17 mouse cellular contexts compared by ENCODE assay signal in the genomic region with DNA sequence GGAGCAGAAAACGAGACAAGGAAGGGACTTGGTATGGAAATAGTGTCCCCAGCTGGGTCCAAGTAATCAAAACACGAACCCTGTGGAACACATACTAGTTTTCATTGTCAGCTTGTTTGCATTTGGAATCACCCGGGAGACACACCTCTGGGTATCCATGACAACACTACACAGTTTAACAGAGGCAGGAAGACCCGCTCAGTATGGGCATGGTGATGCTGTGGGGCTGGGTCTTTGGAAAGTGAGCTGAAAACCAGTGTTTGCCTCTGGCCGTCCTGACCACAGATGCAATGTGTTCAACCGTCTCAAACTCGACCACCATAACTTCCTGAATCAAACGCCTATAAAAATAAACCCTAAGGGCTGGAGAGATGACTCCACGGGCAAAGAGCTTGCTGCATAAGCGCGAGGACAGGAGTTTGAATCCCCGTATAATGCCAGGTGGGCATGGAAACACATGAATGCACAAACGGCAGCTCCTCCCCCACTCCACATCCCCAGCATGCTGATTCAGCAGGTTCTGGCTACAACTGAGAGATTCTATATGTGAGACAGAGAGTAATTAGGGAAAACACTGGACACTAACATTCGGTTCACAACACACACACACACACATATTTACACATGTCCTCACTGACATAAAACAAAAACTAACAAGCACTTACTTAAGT. TPM values are rescaled to one million over a fixed set of nuclear protein-coding genes. Genes with fewer than 3 reads are reported as not detected.
DNase-seq lines count a peak whose midpoint lies in the region; ATAC-seq and TF ChIP-seq lines count a peak whose summit lies in the region.
"Had no signal": no experiment of that assay in that cellular context is flagged by ENCODE, and none has a peak within 500 bp of the region (broad histone marks: within the 10 kb centered on the region; RNA-seq: fewer than 3 reads in every experiment).

No protein-coding gene starts in this region.

- no peak for TF ChIP-seq EP300 in liver, postnatal 0 days (IDR thresholded peaks at IDR 0.05; ENCODE audit: low read depth)

- H3K9ac ChIP-seq in forebrain, postnatal 0 days = no peak overlapping the region
- no peak overlapping the region for H3K9ac ChIP-seq in forebrain, embryonic 11.5 days (ENCODE audit: low read length)
- no peak overlapping the region for H3K9ac ChIP-seq in liver, embryonic 12.5 days
- H3K9ac ChIP-seq in liver, postnatal 0 days (replicated peaks) = no peak overlapping the region
- no peak overlapping the region for H3K9ac ChIP-seq in neural tube, embryonic 15.5 days (replicated peaks)
- H3K9ac ChIP-seq in midbrain, embryonic 14.5 days (replicated peaks; ENCODE audit: low read length) = no peak overlapping the region
- H3K9ac ChIP-seq in midbrain, embryonic 13.5 days (replicated peaks) = no peak overlapping the region
- H3K9ac ChIP-seq: forebrain, embryonic 13.5 days had no signal

- TF ChIP-seq CTCF in forebrain, postnatal 0 days (IDR thresholded peaks at IDR 0.05; ENCODE audit: low read depth) = no peak
- no peak for TF ChIP-seq CTCF in liver, postnatal 0 days (IDR thresholded peaks at IDR 0.05; ENCODE audit: low read depth)

- H3K4me1 ChIP-seq in forebrain, postnatal 0 days (ENCODE audit: insufficient read depth) = peaks cover 3% of the 10 kb centered on the region; the same call in 1 of the 2 replicates
- 0 out of 2 replicates have a peak, but pooled peaks cover 6% of the 10 kb centered on the region for H3K4me1 ChIP-seq in forebrain, embryonic 11.5 days (replicated peaks; ENCODE audit: control insufficient read depth, insufficient read depth, low read length)
- H3K4me1 ChIP-seq in liver, embryonic 12.5 days = peaks cover 8% of the 10 kb centered on the region
- peaks cover 5% of the 10 kb centered on the region for H3K4me1 ChIP-seq in liver, postnatal 0 days (ENCODE audit: insufficient read depth)
- H3K4me1 ChIP-seq in neural tube, embryonic 15.5 days = peaks cover 8% of the 10 kb centered on the region
- H3K4me1 ChIP-seq in midbrain, embryonic 14.5 days (ENCODE audit: control insufficient read depth, insufficient read depth, low read length) = peaks cover 7% of the 10 kb centered on the region
- peaks cover 8% of the 10 kb centered on the region for H3K4me1 ChIP-seq in midbrain, embryonic 13.5 days (replicated peaks)

- no peak overlapping the region for H3K27ac ChIP-seq in forebrain, postnatal 0 days (ENCODE audit: low read depth, low read length)
- no peak overlapping the region for H3K27ac ChIP-seq in forebrain, embryonic 11.5 days (ENCODE audit: low read depth, low read length)
- H3K27ac ChIP-seq in liver, embryonic 12.5 days = no peak overlapping the region
- no peak overlapping the region for H3K27ac ChIP-seq in liver, postnatal 0 days (ENCODE audit: low read depth)
- H3K27ac ChIP-seq in neural tube, embryonic 15.5 days (replicated peaks) = no peak overlapping the region
- H3K27ac ChIP-seq in midbrain, embryonic 14.5 days (replicated peaks; ENCODE audit: low read depth, low read length) = no peak overlapping the region
- no peak overlapping the region for H3K27ac ChIP-seq in midbrain, embryonic 13.5 days
- H3K27ac ChIP-seq: forebrain, embryonic 13.5 days had no signal

- WGBS in forebrain, postnatal 0 days = 75% methylated on average over 14 of the region's 14 CpGs
- WGBS in forebrain, embryonic 11.5 days = 79% methylated on average over 14 of the region's 14 CpGs
- WGBS in liver, embryonic 12.5 days (ENCODE audit: insufficient replicate concordance) = 52% methylated on average over 14 of the region's 14 CpGs
- WGBS in liver, postnatal 0 days (ENCODE audit: insufficient replicate concordance) = 49% methylated on average over 14 of the region's 14 CpGs
- WGBS in neural tube, embryonic 15.5 days = 60% methylated on average over 14 of the region's 14 CpGs
- WGBS in midbrain, embryonic 14.5 days = 75% methylated on average over 14 of the region's 14 CpGs
- 74% methylated on average over 14 of the region's 14 CpGs for WGBS in midbrain, embryonic 13.5 days

- H3K27me3 ChIP-seq in forebrain, postnatal 0 days (ENCODE audit: insufficient read depth, low read length) = 0 out of 2 replicates have a peak, but pooled peaks cover 3% of the 10 kb centered on the region
- H3K27me3 ChIP-seq in forebrain, embryonic 11.5 days (ENCODE audit: control insufficient read depth, insufficient read depth, low read length) = peaks cover 2% of the 10 kb centered on the region; the same call in 1 of the 2 replicates
- H3K27me3 ChIP-seq in liver, embryonic 12.5 days (replicated peaks) = peaks cover 15% of the 10 kb centered on the region
- no peaks in the 10 kb centered on the region for H3K27me3 ChIP-seq in liver, postnatal 0 days (ENCODE audit: insufficient read depth, low read length)
- no peaks in the 10 kb centered on the region for H3K27me3 ChIP-seq in neural tube, embryonic 15.5 days (replicated peaks)
- no peaks in the 10 kb centered on the region for H3K27me3 ChIP-seq in midbrain, embryonic 14.5 days (ENCODE audit: control insufficient read depth, insufficient read depth, low read length)
- H3K27me3 ChIP-seq in midbrain, embryonic 13.5 days = no peaks in the 10 kb centered on the region

- 0 out of 2 replicates have a peak, but pooled peaks have one; percentile 27 for ATAC-seq in forebrain, postnatal 0 days
- no peak for ATAC-seq in forebrain, embryonic 11.5 days (replicated peaks; ENCODE audit: low FRiP score)
- ATAC-seq in liver, embryonic 12.5 days = no peak
- ATAC-seq in liver, postnatal 0 days = no peak
- peak; percentile 59 for ATAC-seq in common myeloid progenitor, adult 5-6 weeks (replicated peaks; ENCODE audit: low read depth, poor library complexity, severe bottlenecking)
- ATAC-seq in neural tube, embryonic 15.5 days (ENCODE audit: low FRiP score) = peak; percentile 50; the same call in 1 of the 2 replicates
- no peak for ATAC-seq in midbrain, embryonic 14.5 days (ENCODE audit: low FRiP score, low TSS enrichment)
- ATAC-seq in midbrain, embryonic 13.5 days = no peak
- ATAC-seq: forebrain, embryonic 13.5 days had no signal

- DNase-seq in forebrain, postnatal 0 days = no peak
- no peak for DNase-seq in forebrain, embryonic 11.5 days (ENCODE audit: low spot score)
- no peak for DNase-seq in liver, postnatal 0 days
- no peak for DNase-seq in midbrain, embryonic 14.5 days
- DNase-seq: heart, adult 11 months; thymus, adult 18-20 months had no signal

- no peaks in the 10 kb centered on the region for H3K36me3 ChIP-seq in forebrain, postnatal 0 days (ENCODE audit: insufficient read depth)
- no peaks in the 10 kb centered on the region for H3K36me3 ChIP-seq in forebrain, embryonic 11.5 days (ENCODE audit: control insufficient read depth, insufficient read depth, low read length)
- no peaks in the 10 kb centered on the region for H3K36me3 ChIP-seq in liver, embryonic 12.5 days
- no peaks in the 10 kb centered on the region for H3K36me3 ChIP-seq in liver, postnatal 0 days (replicated peaks; ENCODE audit: insufficient read depth, low read length)
- no peaks in the 10 kb centered on the region for H3K36me3 ChIP-seq in neural tube, embryonic 15.5 days
- no peaks in the 10 kb centered on the region for H3K36me3 ChIP-seq in midbrain, embryonic 14.5 days (ENCODE audit: control insufficient read depth, insufficient read depth, low read length)
- no peaks in the 10 kb centered on the region for H3K36me3 ChIP-seq in midbrain, embryonic 13.5 days

- no peak overlapping the region for H3K4me2 ChIP-seq in forebrain, postnatal 0 days (ENCODE audit: low read depth)
- H3K4me2 ChIP-seq in forebrain, embryonic 11.5 days (ENCODE audit: low read depth, low read length, severe bottlenecking) = no peak overlapping the region
- H3K4me2 ChIP-seq in liver, embryonic 12.5 days = peak overlapping the region; percentile 34; the same call in 1 of the 2 replicates
- H3K4me2 ChIP-seq in liver, postnatal 0 days (ENCODE audit: low read depth, low read length) = no peak overlapping the region
- peak overlapping the region; percentile 38; the same call in 1 of the 2 replicates for H3K4me2 ChIP-seq in neural tube, embryonic 15.5 days
- no peak overlapping the region for H3K4me2 ChIP-seq in midbrain, embryonic 14.5 days (ENCODE audit: low read length)
- H3K4me2 ChIP-seq in midbrain, embryonic 13.5 days (replicated peaks) = no peak overlapping the region
- H3K4me2 ChIP-seq: forebrain, embryonic 13.5 days; midbrain, embryonic 11.5 days had no signal

- H3K9me3 ChIP-seq in forebrain, postnatal 0 days (ENCODE audit: low read length) = no peaks in the 10 kb centered on the region
- H3K9me3 ChIP-seq in forebrain, embryonic 11.5 days (ENCODE audit: control insufficient read depth, low read length) = no peaks in the 10 kb centered on the region
- H3K9me3 ChIP-seq in liver, embryonic 12.5 days (replicated peaks) = no peaks in the 10 kb centered on the region
- no peaks in the 10 kb centered on the region for H3K9me3 ChIP-seq in liver, postnatal 0 days (ENCODE audit: low read length)
- no peaks in the 10 kb centered on the region for H3K9me3 ChIP-seq in neural tube, embryonic 15.5 days (replicated peaks)
- no peaks in the 10 kb centered on the region for H3K9me3 ChIP-seq in midbrain, embryonic 14.5 days (ENCODE audit: control insufficient read depth, low read length)
- no peaks in the 10 kb centered on the region for H3K9me3 ChIP-seq in midbrain, embryonic 13.5 days
- H3K9me3 ChIP-seq: forebrain, embryonic 13.5 days had no signal

- no peak overlapping the region for H3K4me3 ChIP-seq in forebrain, postnatal 0 days (ENCODE audit: low read depth, low read length)
- no peak overlapping the region for H3K4me3 ChIP-seq in forebrain, embryonic 11.5 days (ENCODE audit: low read depth, low read length)
- no peak overlapping the region for H3K4me3 ChIP-seq in liver, embryonic 12.5 days
- H3K4me3 ChIP-seq in liver, postnatal 0 days (ENCODE audit: low read depth, low read length) = no peak overlapping the region
- H3K4me3 ChIP-seq in neural tube, embryonic 15.5 days (replicated peaks) = no peak overlapping the region
- H3K4me3 ChIP-seq in midbrain, embryonic 14.5 days (replicated peaks; ENCODE audit: low read depth, low read length) = no peak overlapping the region
- no peak overlapping the region for H3K4me3 ChIP-seq in midbrain, embryonic 13.5 days (replicated peaks)
- H3K4me3 ChIP-seq: forebrain, embryonic 13.5 days had no signal

RNA-seq across cellular contexts. Expression of a gene that starts 5.5 kb away (rescaled TPM):
- total RNA-seq in forebrain, postnatal 0 days (2014; rRNA removed) = 45.1 and 62.6 TPM in 2 replicates
- 94.0 and 97.3 TPM in 2 replicates for polyA plus RNA-seq in forebrain, postnatal 0 days (2015; fragmentation: Nextera tagmentation; extraction: Ambion mirVana)
- polyA plus RNA-seq in forebrain, embryonic 11.5 days (2014; fragmentation: Nextera tagmentation; extraction: Ambion mirVana) = 69.4 and 71.9 TPM in 2 replicates
- polyA plus RNA-seq in liver, embryonic 12.5 days (2016; fragmentation: Nextera tagmentation; extraction: Ambion mirVana) = 41.9 and 42.9 TPM in 2 replicates
- polyA plus RNA-seq in liver, postnatal 0 days (2015; fragmentation: Nextera tagmentation; extraction: Ambion mirVana) = 32.8 and 34.6 TPM in 2 replicates
- total RNA-seq in common myeloid progenitor, adult 5-6 weeks (2017) = 35.8 and 36.3 TPM in 2 replicates
- 75.4 and 77.4 TPM in 2 replicates for polyA plus RNA-seq in neural tube, embryonic 15.5 days (2015; fragmentation: Nextera tagmentation; extraction: Ambion mirVana)
- 75.1 and 84.3 TPM in 2 replicates for polyA plus RNA-seq in midbrain, embryonic 14.5 days (2014; fragmentation: Nextera tagmentation; extraction: Ambion mirVana)
- 77.1 and 83.8 TPM in 2 replicates for polyA plus RNA-seq in midbrain, embryonic 13.5 days (2015; fragmentation: Nextera tagmentation; extraction: Ambion mirVana)

RNA-seq across cellular contexts. Expression of a gene that starts 19.4 kb away (rescaled TPM):
- total RNA-seq in forebrain, postnatal 0 days (2014; rRNA removed) = 40.9 and 44.7 TPM in 2 replicates
- 27.7 and 29.2 TPM in 2 replicates for polyA plus RNA-seq in forebrain, postnatal 0 days (2015; fragmentation: Nextera tagmentation; extraction: Ambion mirVana)
- 65.8 and 75.0 TPM in 2 replicates for polyA plus RNA-seq in forebrain, embryonic 11.5 days (2014; fragmentation: Nextera tagmentation; extraction: Ambion mirVana)
- 43.6 and 44.8 TPM in 2 replicates for polyA plus RNA-seq in liver, embryonic 12.5 days (2016; fragmentation: Nextera tagmentation; extraction: Ambion mirVana)
- 12.5 and 12.8 TPM in 2 replicates for polyA plus RNA-seq in liver, postnatal 0 days (2015; fragmentation: Nextera tagmentation; extraction: Ambion mirVana)
- total RNA-seq in common myeloid progenitor, adult 5-6 weeks (2017) = 13.7 and 22.0 TPM in 2 replicates
- 25.7 and 30.2 TPM in 2 replicates for polyA plus RNA-seq in neural tube, embryonic 15.5 days (2015; fragmentation: Nextera tagmentation; extraction: Ambion mirVana)
- polyA plus RNA-seq in midbrain, embryonic 14.5 days (2014; fragmentation: Nextera tagmentation; extraction: Ambion mirVana) = 30.0 and 30.8 TPM in 2 replicates
- polyA plus RNA-seq in midbrain, embryonic 13.5 days (2015; fragmentation: Nextera tagmentation; extraction: Ambion mirVana) = 38.5 and 43.4 TPM in 2 replicates

RNA-seq across cellular contexts. Expression of a gene that starts 22.6 kb away (rescaled TPM):
- 1.8 TPM in 2 replicates for total RNA-seq in forebrain, postnatal 0 days (2014; rRNA removed)
- 0.52 and 0.88 TPM in 2 replicates for polyA plus RNA-seq in forebrain, postnatal 0 days (2015; fragmentation: Nextera tagmentation; extraction: Ambion mirVana)
- polyA plus RNA-seq in forebrain, embryonic 11.5 days (2014; fragmentation: Nextera tagmentation; extraction: Ambion mirVana) = 0.31 and 0.64 TPM in 2 replicates
- 0.04 TPM in 1 of 2 replicates, not detected in the other for polyA plus RNA-seq in liver, embryonic 12.5 days (2016; fragmentation: Nextera tagmentation; extraction: Ambion mirVana)
- not detected in 2 replicates for polyA plus RNA-seq in liver, postnatal 0 days (2015; fragmentation: Nextera tagmentation; extraction: Ambion mirVana)
- total RNA-seq in common myeloid progenitor, adult 5-6 weeks (2017) = not detected in 2 replicates
- polyA plus RNA-seq in neural tube, embryonic 15.5 days (2015; fragmentation: Nextera tagmentation; extraction: Ambion mirVana) = 0.19 and 0.33 TPM in 2 replicates
- polyA plus RNA-seq in midbrain, embryonic 14.5 days (2014; fragmentation: Nextera tagmentation; extraction: Ambion mirVana) = 0.29 and 0.31 TPM in 2 replicates
- polyA plus RNA-seq in midbrain, embryonic 13.5 days (2015; fragmentation: Nextera tagmentation; extraction: Ambion mirVana) = 0.19 and 0.36 TPM in 2 replicates
- total RNA-seq: liver, adult 2 months had no signal
- polyA plus RNA-seq: lung, postnatal 0 days; spleen, adult 2 months had no signal

RNA-seq across cellular contexts. Expression of a gene that starts 41.1 kb away (rescaled TPM):
- 9.8 and 16.5 TPM in 2 replicates for total RNA-seq in forebrain, postnatal 0 days (2014; rRNA removed)
- polyA plus RNA-seq in forebrain, postnatal 0 days (2015; fragmentation: Nextera tagmentation; extraction: Ambion mirVana) = 0.18 and 0.23 TPM in 2 replicates
- polyA plus RNA-seq in forebrain, embryonic 11.5 days (2014; fragmentation: Nextera tagmentation; extraction: Ambion mirVana) = not detected in 2 replicates
- polyA plus RNA-seq in liver, embryonic 12.5 days (2016; fragmentation: Nextera tagmentation; extraction: Ambion mirVana) = not detected in 2 replicates
- polyA plus RNA-seq in liver, postnatal 0 days (2015; fragmentation: Nextera tagmentation; extraction: Ambion mirVana) = not detected in 2 replicates
- not detected in 2 replicates for total RNA-seq in common myeloid progenitor, adult 5-6 weeks (2017)
- polyA plus RNA-seq in neural tube, embryonic 15.5 days (2015; fragmentation: Nextera tagmentation; extraction: Ambion mirVana) = 0.23 and 0.31 TPM in 2 replicates
- polyA plus RNA-seq in midbrain, embryonic 14.5 days (2014; fragmentation: Nextera tagmentation; extraction: Ambion mirVana) = 0.13 TPM in 1 of 2 replicates, not detected in the other
- 0.05 and 0.06 TPM in 2 replicates for polyA plus RNA-seq in midbrain, embryonic 13.5 days (2015; fragmentation: Nextera tagmentation; extraction: Ambion mirVana)
- polyA plus RNA-seq: forebrain, embryonic 13.5 days; heart, embryonic 14.5 days; intestine, embryonic 14.5 days; lung, postnatal 0 days had no signal

Comparison
In these comparisons a context has a peak if more than half of its experiments do, and no peak if none do; other contexts are left out.
1. ATAC-seq: peak in forebrain, postnatal 0 days (single experiment), common myeloid progenitor, adult 5-6 weeks (single experiment) and neural tube, embryonic 15.5 days (single experiment); none in forebrain, embryonic 11.5 days (single experiment), liver, embryonic 12.5 days (single experiment), liver, postnatal 0 days (single experiment), midbrain, embryonic 14.5 days (single experiment) and midbrain, embryonic 13.5 days (single experiment).
2. H3K4me2 ChIP-seq: peak in liver, embryonic 12.5 days (single experiment) and neural tube, embryonic 15.5 days (single experiment); none in forebrain, postnatal 0 days (single experiment), forebrain, embryonic 11.5 days (single experiment), liver, postnatal 0 days (single experiment), midbrain, embryonic 14.5 days (single experiment) and midbrain, embryonic 13.5 days (single experiment).